Mouse (Mus musculus): ENCODE data around the gene Gm17324. TPM values are rescaled to one million over a fixed set of nuclear protein-coding genes. Genes with fewer than 3 reads are reported as not detected.

Gene Gm17324
- total RNA-seq, 2 experiments from 2014 or later, result not detected

Other genes with a start within 250 kb of the Gm17324 start
- not detected in 2 replicates for gene Gsta1, start 218.1 kb downstream of the Gm17324 start, total RNA-seq (2014; fragmentation: Nextera tagmentation)
- not detected in 2 replicates for gene Gsta1, start 218.1 kb downstream of the Gm17324 start, total RNA-seq (2017)
- gene Gm3776, start 191.7 kb downstream of the Gm17324 start, total RNA-seq (2014; fragmentation: Nextera tagmentation), result not detected in 2 replicates
- gene Gm3776, start 191.7 kb downstream of the Gm17324 start, total RNA-seq (2017), result not detected in 2 replicates
- not detected in 2 replicates for gene Gm10639, start 158.9 kb downstream of the Gm17324 start, total RNA-seq (2014; fragmentation: Nextera tagmentation)
- gene Gm10639, start 158.9 kb downstream of the Gm17324 start, total RNA-seq (2017), result not detected in 2 replicates
- not detected in 2 replicates for gene Omt2a, start 134.0 kb downstream of the Gm17324 start, total RNA-seq (2014; fragmentation: Nextera tagmentation)
- gene Omt2a, start 134.0 kb downstream of the Gm17324 start, total RNA-seq (2017), result not detected in 2 replicates
- not detected in 2 replicates for gene Omt2b, start 121.2 kb downstream of the Gm17324 start, total RNA-seq (2014; fragmentation: Nextera tagmentation)
- not detected in 2 replicates for gene Omt2b, start 121.2 kb downstream of the Gm17324 start, total RNA-seq (2017)
- gene Gsta2, start 93.0 kb downstream of the Gm17324 start, total RNA-seq (2014; fragmentation: Nextera tagmentation), result not detected in 2 replicates
- gene Gsta2, start 93.0 kb downstream of the Gm17324 start, total RNA-seq (2017), result not detected in 2 replicates
- not detected in 2 replicates for gene Dppa5a, start 80.6 kb downstream of the Gm17324 start, total RNA-seq (2014; fragmentation: Nextera tagmentation)
- not detected in 2 replicates for gene Dppa5a, start 80.6 kb downstream of the Gm17324 start, total RNA-seq (2017)
- gene Ooep, start 70.1 kb downstream of the Gm17324 start, total RNA-seq (2014; fragmentation: Nextera tagmentation), result not detected in 2 replicates
- not detected in 2 replicates for gene Ooep, start 70.1 kb downstream of the Gm17324 start, total RNA-seq (2017)
- not detected in 2 replicates for gene Ddx43, start 53.0 kb downstream of the Gm17324 start, total RNA-seq (2014; fragmentation: Nextera tagmentation)
- gene Ddx43, start 53.0 kb downstream of the Gm17324 start, total RNA-seq (2017), result not detected in 2 replicates
- 7.4 and 7.5 TPM in 2 replicates for gene Cgas, start 5.5 kb downstream of the Gm17324 start, total RNA-seq (2014; fragmentation: Nextera tagmentation)
- gene Cgas, start 5.5 kb downstream of the Gm17324 start, total RNA-seq (2017), result 6.9 and 8.9 TPM in 2 replicates
- gene Mto1, start 578 bp downstream of the Gm17324 start, total RNA-seq (2014; fragmentation: Nextera tagmentation), result 30.2 and 38.8 TPM in 2 replicates
- gene Mto1, start 578 bp downstream of the Gm17324 start, total RNA-seq (2017), result 45.1 and 55.7 TPM in 2 replicates
- 11,779 and 12,959 TPM in 2 replicates for gene Eef1a1, start 40.4 kb upstream of the Gm17324 start, total RNA-seq (2014; fragmentation: Nextera tagmentation)
- gene Eef1a1, start 40.4 kb upstream of the Gm17324 start, total RNA-seq (2017), result 14,853 and 18,691 TPM in 2 replicates
- gene Slc17a5, start 139.3 kb upstream of the Gm17324 start, total RNA-seq (2014; fragmentation: Nextera tagmentation), result 4.8 and 6.4 TPM in 2 replicates
- 0.94 and 6.0 TPM in 2 replicates for gene Slc17a5, start 139.3 kb upstream of the Gm17324 start, total RNA-seq (2017)
- gene Cd109, start 166.8 kb upstream of the Gm17324 start, total RNA-seq (2014; fragmentation: Nextera tagmentation), result not detected in 2 replicates
- not detected in 2 replicates for gene Cd109, start 166.8 kb upstream of the Gm17324 start, total RNA-seq (2017)

Data from megakaryocyte-erythroid progenitor cell, adult 5-6 weeks (primary cell).